Mouse (Mus musculus) monocyte, adult 2 months (primary cell): Measurements from ENCODE around the gene Klhl5.

Source experiments
- DNase-seq, 2 experiments: peaks; one replicate each; pipeline ENCODE4 v3.0.0; 2022; ENCODE audit warnings: low spot score in 2 of 2, low read depth in 1 of 2

Klhl5 gene

GRCm38 (mm10) chr5:65106876-65107772 is at the start of gene Klhl5:
Gene Klhl5, plus strand, starts transcription at chr5:65107539.
- peak; percentile 48 to 72 for DNase-seq

- no peak for DNase-seq
Measured at GRCm38 (mm10) chr5:65057596-65057995, 49.7 kb upstream of the Klhl5 start.

DNA sequence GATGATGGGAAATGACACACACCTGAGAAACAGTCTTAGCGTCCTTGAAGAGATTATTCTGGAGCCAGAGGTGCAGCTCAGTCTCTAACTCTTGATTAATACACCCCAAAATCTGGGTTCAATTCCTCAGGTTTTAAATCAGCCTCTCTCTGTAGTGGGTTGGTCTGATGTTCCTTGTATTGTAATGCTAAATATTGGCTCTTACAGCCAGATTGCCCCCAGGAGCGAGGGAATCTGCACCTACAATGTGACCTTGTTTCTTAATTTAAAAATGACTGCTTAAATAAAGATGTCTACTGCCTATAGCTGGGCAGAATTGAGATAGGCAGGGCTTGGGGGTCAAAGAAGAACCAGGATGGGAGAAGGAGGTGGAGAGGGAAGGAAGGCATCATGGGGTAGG is 47.5 kb upstream of the Klhl5 start:
- DNase-seq: no peak

DNA sequence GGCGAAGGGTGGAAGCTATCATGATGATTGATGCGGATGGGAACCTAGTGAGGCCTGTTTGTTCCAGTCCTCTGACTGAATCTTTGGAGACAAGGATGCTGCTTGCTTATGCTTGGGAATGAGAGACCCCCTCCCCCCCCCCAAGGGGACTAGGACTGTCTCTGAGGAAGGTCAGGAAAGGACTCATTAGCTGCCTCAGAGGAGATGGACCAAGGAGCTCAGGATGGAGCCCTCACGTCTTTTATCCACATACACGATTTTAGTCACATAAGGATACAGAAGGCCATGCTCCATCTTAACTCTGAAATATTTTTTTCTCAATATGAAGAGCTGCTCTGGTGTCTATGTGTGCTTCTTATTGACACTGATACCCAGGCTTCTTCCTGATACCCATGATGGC is 45.1 kb upstream of the Klhl5 start:
- DNase-seq: no peak

DNA sequence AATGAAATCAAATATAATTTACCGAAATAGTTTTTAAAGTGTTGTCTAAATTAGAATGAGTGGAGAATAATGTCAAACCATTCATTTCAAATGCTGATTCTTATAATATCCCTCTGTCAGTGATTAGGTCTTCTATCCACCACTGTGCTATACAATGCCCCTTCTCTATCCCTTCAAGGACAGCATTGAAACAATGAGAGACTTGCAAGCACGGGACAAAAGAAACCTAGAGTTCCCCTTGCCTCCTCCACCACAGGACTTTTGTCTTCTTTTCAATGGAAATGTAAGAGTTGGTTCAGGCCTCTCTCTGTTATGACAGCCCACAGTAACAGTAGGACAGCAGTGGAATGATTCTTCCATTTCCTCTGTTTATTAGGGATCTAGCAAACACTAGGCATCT is 44.1 kb upstream of the Klhl5 start:
- DNase-seq: no peak

DNA sequence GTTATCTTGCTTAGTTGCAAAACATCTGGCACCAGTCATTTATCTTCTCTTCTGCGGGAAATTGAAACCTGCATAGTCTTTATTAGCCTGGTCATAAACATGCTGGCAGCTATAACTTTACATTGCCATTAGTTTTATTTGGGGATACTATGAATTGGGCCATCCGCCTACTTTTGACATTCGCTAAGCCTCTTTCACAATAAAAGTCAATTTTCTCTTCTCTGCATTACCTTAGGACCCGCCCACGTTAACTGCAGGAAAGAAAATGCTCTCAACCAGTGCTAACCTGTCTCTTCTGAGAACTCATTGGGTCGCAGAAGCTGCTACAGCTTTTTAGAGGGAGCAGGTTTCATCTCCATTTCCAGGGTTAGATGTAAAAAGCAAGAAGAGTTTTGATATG is 39.2 kb upstream of the Klhl5 start:
- no peak for DNase-seq

DNA sequence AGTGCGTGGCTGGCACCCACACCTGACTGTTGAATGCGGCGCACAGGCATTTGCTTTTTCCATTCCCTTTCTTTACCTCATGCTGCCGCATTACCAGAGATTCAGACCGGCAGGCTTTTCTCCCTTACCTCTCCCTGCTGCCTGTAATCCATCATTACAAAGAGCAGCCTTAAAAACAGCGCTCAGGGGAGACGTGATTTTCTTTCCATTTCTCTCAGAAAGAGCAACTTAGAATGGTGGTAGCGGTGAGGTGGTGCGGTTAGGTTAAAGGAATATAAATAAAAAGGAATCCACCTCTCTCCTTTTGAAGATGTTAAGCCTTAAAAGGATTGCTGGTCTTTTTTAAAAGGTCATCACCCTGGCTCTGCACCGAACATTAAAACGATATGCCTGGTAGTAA is 37.5 kb upstream of the Klhl5 start:
- DNase-seq: no peak

DNA sequence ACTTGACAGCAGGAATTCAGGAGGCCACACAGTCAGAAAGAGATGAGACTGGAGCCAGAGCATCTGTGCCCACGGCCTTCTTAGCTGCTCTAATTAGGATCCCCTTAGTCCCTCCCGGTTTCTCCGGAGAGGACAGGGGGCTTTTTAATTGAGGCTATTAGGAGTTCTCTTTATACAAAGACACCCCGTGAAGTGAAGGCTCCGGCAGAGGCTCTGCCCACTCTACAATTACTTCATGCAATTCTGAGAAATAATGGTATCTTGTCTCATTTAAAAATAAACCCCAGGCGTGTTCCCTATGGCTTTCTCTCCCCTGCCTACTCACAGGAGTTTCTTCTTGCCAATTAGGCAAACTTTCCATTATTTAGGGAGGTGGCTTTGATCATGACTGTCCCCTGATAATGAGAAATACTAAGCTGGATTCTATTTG is 35.6 kb upstream of the Klhl5 start:
- no peak for DNase-seq

- DNase-seq: no peak
Measured at GRCm38 (mm10) chr5:65073247-65073646, 34.1 kb upstream of the Klhl5 start.

- no peak for DNase-seq
Measured at GRCm38 (mm10) chr5:65074693-65075092, 32.6 kb upstream of the Klhl5 start.

DNA sequence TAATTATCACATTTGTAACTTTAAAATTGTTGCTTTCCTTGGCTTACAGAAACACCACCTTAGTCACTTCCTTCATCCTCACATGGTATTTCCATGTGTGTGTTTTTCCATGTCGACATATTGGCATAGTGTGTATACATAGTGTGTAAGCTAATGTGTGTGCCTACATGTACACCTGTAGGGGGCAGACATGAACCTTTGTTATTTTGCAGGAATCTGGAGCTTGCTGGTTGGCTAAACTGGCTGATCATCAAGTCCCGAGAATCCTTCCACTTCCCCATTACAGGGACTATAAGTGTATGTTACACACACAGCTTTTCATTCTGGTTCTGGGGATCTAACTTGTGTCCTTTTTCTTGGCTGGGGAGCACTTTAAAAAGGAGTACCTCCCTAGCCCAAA is 31.3 kb upstream of the Klhl5 start:
- peak in 1 of 2 experiments; percentile 14 for DNase-seq

DNA sequence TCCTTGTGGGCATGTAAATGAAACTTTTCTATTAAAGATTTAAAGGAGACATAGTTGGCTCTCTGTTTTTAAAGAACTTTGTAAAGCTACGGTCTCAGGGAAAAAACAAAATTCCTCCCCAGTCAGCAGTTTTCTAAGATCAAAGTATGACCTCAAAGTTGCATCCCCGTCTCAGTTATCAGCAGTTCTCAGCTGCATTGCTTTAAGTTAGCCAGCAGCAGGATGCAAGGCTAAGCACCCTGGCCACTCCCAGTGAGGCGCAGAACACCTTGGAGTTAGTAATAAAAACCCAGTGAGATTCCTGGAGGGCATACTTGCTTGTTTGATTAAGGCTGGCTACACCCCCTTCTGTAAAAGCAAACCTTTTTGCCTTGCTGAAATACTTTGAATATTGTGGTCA is 30.6 kb upstream of the Klhl5 start:
- no peak for DNase-seq

DNA sequence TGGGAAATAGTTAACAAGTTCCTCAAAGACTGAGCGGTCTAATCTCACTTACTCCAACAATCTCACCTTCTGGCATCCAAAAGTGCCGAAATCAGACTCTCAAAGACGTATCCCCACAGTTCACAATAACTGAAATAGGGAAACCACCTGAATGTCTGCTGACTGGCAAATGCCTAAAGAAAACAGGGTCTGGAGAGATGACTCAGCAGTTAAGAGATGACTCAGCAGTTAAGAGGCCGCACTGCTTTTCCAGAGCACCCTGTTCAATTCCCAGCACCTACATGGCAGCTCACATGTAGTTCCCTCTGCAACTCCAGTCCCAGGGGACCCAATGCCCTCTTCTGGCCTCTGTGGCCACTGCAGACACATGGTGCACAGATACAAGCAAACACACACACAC is 29.3 kb upstream of the Klhl5 start:
- no peak for DNase-seq

DNA sequence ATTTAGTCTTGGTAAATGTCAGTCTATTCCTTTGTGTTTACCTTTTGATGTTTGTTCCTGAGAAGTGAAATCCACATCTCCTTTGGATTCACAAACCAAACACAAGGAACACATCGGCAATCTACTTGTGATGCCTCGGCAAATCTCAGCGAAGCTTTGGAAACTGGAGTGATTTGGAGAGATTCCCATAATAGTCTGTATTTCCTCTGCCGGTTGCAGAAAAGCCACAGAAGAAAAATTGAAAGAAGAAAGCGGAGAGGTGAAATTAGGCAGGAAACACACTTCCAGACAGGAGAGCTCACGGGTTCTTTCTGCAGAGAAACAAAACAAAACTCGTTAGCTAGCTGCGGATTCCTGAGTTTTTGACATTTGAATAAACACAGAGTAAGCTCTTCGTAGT is 27.5 kb upstream of the Klhl5 start:
- DNase-seq: no peak

DNA sequence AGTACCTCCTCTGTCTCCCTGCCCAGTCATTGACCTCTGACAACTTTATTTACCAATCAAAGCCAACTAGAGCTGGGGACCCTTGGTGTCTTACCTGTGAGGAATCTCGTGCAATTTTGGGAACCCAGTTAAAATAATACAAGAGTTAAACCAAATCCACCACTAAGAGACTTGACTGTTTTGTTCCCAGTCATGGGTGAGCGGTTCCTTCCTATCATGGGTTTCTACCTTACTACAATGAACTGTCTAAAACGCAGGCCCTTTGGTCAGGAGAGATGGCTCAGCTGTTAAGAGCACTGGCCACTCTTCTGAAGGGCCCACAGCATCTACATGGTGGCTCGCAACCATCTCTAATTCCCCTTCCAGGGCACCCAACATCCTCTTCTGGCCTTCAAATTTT is 25.5 kb upstream of the Klhl5 start:
- no peak for DNase-seq

- no peak for DNase-seq
Measured at GRCm38 (mm10) chr5:65086522-65086921, 20.8 kb upstream of the Klhl5 start.

GRCm38 (mm10) chr5:65089707-65090106 is 17.6 kb upstream of the Klhl5 start:
- DNase-seq: no peak

- DNase-seq: no peak
Measured at GRCm38 (mm10) chr5:65091184-65091858, 16.0 kb upstream of the Klhl5 start.

DNA sequence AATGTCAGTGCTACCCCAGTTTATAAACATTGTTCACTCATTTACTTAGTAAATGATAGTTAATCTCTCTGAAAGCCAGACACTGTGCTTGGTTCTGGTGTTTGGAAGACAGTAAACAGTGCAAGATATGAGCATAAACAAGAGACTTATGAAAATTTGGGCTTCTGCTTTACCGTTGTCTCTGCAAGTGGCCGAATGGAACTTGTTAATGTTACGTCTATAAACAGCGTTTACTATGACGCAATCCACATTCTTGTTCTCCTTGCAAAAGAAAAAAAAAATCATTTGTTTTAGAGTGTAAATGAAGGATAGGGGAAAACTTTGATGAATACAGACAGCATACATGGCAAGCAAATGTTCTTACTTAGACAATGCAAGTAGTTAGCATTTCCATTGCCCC is 15.4 kb upstream of the Klhl5 start, which contains the start of gene Tmem156:
Gene Tmem156, minus strand, starts transcription at position 212 of the 400 bp plus-strand sequence.
- no peak for DNase-seq

DNA sequence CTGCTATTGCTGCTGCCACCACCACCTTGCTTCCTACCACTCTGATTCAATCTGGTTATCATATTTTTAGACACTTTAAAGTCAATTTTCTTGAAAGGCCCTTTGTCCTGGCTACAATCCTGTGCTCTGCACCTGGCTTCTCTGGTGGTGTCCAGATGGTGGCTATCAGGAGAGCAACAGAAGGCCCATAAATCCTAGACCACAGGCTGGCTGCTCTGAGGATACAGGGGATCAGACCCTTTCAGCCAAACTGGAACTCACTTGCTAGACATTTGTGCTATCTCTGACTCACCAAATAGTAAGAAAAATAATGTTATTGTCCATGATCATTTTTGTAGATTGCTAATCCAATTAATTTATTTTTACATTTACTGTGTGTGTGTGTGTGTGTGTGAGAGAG is 13.6 kb upstream of the Klhl5 start:
- no peak for DNase-seq

GRCm38 (mm10) chr5:65094902-65095545 is 12.3 kb upstream of the Klhl5 start:
- no peak for DNase-seq

- DNase-seq: no peak
Measured at GRCm38 (mm10) chr5:65096082-65096481, 11.3 kb upstream of the Klhl5 start.
